Mouse (Mus musculus) megakaryocyte, embryonic 14.5 days (primary cell): ENCODE measurements around the gene Sipa1l2. TPM values are rescaled to one million over a fixed set of nuclear protein-coding genes. Genes with fewer than 3 reads are reported as not detected.

Experiments
- H3K27me3 ChIP-seq: replicated peaks from 2 replicates; pipeline ENCODE3; 2012; ENCODE audit warnings: inconsistent platforms
- H3K36me3 ChIP-seq: replicated peaks from 2 replicates; pipeline ENCODE3; 2012; ENCODE audit warnings: low read length, inconsistent platforms, mixed read lengths
- H3K4me1 ChIP-seq: 2 replicates; pipeline ENCODE4 v1.6.1; 2012; ENCODE audit warnings: inconsistent platforms
- H3K4me3 ChIP-seq: replicated peaks from 2 replicates; pipeline ENCODE3; 2012; ENCODE audit warnings: moderate library complexity, mild to moderate bottlenecking, inconsistent platforms
- H3K9me3 ChIP-seq: 2 replicates; pipeline ENCODE4 v1.6.1; 2012; ENCODE audit warnings: inconsistent platforms
- FLI1 ChIP-seq: IDR thresholded peaks from 2 replicates; pipeline ENCODE4 v1.6.1; 2012; ENCODE audit warnings: low read length, inconsistent platforms, mixed read lengths
- GATA1 ChIP-seq: IDR thresholded peaks from 3 replicates; pipeline ENCODE4 v1.6.1; 2012; ENCODE audit warnings: mixed read lengths, low read length, inconsistent platforms, borderline replicate concordance
- polyA plus RNA-seq: library from polyadenylated mRNA; stranded (reverse); fragments of >175 nt; gene quantifications from 2 replicates; pipeline ENCODE4 v1.2.3, GENCODE M21; 2012; ENCODE audit warnings: low replicate concordance; ENCODE audit not compliant: insufficient read depth

Sipa1l2 gene
- polyA plus RNA-seq, 1 experiment: 0.78 TPM

DNA sequence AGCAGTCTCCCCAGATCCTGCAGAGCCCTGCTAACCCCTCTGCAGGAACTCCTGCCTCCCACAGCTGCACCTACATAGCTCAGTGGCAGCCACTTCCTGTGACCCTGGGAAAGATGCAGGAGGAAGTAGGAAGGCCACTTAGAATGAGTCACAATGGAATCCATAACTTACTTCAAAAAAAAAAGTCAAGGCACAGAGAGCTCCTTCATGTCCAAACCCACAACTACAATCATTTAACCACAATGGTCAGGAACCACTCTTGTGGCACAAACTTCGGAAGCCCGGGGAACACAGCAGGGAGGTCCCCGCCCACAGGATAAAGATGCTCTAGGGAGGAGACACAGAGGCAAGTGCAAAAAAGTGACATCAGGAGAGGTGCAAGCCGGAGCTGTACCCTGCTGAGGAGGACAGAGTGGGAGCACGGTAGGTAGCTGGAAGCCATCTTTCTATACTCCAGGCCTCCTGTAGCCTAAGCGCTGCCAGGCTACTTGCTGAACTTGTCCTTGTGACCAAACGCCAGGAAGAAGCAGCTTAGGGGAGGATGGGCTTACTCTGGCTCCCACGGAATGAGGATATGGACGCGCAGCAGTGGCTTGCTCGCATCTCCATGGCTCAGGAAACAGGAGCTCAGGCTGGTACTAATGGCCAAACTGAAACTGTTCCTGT is 8.7 kb downstream of the Sipa1l2 start:
- H3K9me3 ChIP-seq: no peaks in the 10 kb centered on the region
- H3K4me1 ChIP-seq: peaks cover 14% of the 10 kb centered on the region

DNA sequence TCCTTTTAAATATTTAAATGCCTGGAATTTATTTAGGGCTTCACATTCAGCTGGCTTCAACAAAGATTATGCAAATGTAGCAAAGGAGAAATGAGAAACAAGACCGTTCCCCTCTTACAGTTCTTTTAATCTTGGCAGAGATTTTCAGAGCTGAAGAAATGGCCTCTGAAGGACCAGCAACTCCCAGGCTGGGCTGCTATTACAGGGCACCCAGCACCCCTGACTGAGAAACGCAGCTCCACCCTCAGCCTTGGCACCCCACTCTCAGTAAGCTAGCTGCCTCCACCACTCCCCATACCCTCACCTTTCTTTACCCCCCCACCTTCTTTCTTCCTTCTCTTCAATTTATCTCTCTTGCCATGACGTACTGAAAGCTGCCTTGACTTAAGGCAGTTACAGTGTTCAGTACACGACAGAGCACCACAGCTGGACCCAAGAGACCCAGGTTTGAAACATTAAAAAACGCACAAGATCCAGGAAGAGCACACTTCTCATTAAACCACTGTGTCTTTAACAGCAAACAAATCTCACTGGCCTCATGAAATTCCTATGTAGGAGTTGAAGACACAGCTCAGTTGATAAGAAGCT is 10.4 kb downstream of the Sipa1l2 start:
- Histone ChIP-seq H3K4me1 (peaks cover 14% of the 10 kb centered on the region), H3K4me3 (no peak overlapping the region), H3K27me3 (peaks cover 93% of the 10 kb centered on the region), H3K9me3 (no peaks in the 10 kb centered on the region), H3K36me3 (no peaks in the 10 kb centered on the region)
- no peak for TF ChIP-seq FLI1
- TF ChIP-seq GATA1: no peak

More for the DNA sequence above, 8.7 kb downstream of the Sipa1l2 start:
- Histone ChIP-seq H3K27me3 (peaks cover 94% of the 10 kb centered on the region), H3K4me3 (no peak overlapping the region), H3K36me3 (no peaks in the 10 kb centered on the region)
- TF ChIP-seq GATA1 (no peak), FLI1 (no peak)

DNA sequence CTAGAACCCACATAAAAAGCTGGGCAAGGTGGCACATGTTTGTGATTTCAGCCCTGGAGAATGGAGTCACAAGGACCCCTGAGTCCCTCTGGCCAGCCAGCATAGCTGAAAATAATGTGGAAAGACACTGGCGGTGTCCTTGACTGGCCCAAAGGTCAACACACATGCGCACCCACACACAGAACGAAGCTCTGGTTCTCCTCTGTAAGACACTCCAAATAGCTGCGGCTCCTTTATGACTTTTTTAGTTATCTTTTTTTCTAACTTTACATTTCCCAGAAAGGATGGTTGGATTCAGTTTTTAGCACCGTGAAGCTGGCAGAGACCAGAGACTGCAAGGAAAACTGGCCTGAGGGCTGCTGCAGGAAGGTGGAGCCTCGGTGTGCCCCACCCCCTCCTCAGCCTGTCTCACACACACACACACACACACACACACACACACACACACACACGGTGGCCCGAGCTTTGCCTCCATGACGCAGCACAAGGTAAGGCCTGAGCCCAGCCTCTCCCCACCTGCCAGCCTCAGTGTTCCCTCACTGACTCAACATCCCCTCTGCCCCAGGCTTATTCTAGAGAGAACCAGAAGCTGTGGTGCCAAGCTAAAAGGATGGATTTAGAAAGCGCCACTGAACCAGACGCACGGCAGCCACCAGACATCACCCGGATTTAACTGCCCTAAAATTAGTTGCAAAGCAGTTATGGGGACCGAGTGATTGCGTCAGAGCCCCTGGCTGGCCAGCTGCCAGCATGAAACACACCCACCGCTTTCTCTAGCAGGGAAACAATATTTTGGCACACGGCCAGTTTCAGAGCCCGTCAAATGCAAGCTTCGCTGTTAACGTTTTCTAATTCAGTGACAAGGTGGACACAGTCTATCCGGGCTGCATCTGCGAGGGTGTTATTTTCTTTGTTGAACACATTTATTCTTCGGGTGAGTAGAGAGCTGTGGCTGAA is 11.2 kb downstream of the Sipa1l2 start:
- TF ChIP-seq FLI1: no peak
- TF ChIP-seq GATA1: no peak
- no peaks in the 10 kb centered on the region for H3K36me3 ChIP-seq
- no peaks in the 10 kb centered on the region for H3K9me3 ChIP-seq
- H3K27me3 ChIP-seq: peaks cover 92% of the 10 kb centered on the region
- H3K4me1 ChIP-seq: peaks cover 14% of the 10 kb centered on the region
- H3K4me3 ChIP-seq: peak overlapping the region; percentile 53

DNA sequence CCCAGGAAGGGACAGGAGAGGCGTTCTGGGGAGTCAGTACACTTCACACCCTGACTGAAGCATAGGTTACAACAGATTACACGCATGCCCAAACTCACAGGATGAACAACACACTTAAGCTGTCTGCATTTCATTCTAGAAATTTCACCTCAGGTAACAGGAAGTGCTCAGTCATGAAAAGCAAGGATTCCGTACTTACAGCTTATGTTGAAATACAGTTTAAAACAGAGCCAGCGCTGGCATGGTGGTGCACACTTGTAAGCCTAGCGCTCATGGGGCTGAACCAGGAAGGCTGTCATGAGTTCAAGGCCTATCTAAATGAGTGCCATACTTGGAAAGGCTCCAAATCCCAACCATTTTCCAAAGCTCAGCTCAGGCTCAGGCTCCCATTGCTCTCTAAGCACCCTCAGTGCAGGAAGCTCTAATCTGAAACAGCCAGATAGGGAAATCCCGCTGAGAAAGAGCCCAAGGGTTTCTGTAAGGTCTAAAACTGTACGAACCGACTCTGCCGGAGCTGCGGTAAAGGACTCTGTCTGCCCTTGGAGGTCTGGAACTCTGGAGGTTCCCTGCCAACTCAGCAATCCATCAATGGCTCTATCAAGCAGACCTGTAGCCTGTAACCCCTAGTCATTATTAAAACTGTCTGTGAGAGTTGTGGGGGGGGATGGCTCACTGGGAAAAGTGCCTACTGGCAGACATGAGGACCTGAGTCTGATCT is 12.1 kb downstream of the Sipa1l2 start:
- Histone ChIP-seq H3K4me3 (no peak overlapping the region), H3K9me3 (no peaks in the 10 kb centered on the region), H3K27me3 (peaks cover 89% of the 10 kb centered on the region), H3K4me1 (peaks cover 14% of the 10 kb centered on the region), H3K36me3 (no peaks in the 10 kb centered on the region)
- TF ChIP-seq GATA1 (no peak), FLI1 (no peak)

DNA sequence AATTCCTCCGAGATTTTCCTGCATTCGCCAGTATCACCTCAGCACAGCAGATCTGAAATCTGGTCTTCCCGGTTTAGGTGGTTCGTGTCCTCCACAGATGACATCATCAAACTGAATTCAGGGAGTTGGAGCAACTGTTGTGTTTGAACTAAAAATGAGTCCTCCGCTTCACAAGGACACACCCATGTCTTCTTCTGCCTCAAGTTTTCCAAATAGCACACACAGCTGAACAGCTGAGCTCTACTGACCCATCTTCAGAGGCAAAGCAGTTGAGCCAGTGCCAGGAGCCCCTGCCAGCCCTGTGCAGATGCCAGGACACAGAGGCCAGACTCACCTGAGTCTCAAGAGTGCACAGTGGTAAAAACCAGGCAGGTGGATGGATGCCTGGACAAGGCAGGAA is 12.9 kb downstream of the Sipa1l2 start:
- H3K36me3 ChIP-seq: no peaks in the 10 kb centered on the region
- no peak overlapping the region for H3K4me3 ChIP-seq
- peaks cover 87% of the 10 kb centered on the region for H3K27me3 ChIP-seq
- no peaks in the 10 kb centered on the region for H3K9me3 ChIP-seq
- TF ChIP-seq GATA1 (no peak), FLI1 (no peak)
- peaks cover 13% of the 10 kb centered on the region for H3K4me1 ChIP-seq

DNA sequence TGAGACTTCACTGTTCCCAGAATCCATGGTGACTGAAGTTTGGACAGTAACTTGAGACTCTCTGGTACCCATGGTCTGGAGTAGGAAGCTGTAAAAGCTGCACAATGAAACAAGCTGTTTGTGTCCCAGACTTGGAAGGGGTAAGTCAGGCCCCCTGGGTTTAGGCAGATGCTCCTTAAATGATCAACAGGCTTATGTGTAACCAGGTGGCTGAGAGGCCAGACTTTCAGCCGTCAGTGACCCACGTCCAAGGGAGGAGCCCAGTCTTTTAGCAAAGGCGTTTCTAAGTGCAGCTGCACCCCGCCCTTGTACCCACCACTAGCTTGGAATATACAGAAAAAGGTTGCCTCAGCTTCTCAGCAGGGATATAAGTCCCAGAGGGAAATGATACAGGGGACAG is 19.0 kb downstream of the Sipa1l2 start:
- TF ChIP-seq FLI1: no peak
- no peak for TF ChIP-seq GATA1
- Histone ChIP-seq H3K4me3 (no peak overlapping the region), H3K9me3 (no peaks in the 10 kb centered on the region), H3K4me1 (no peaks in the 10 kb centered on the region), H3K36me3 (no peaks in the 10 kb centered on the region), H3K27me3 (peaks cover 55% of the 10 kb centered on the region)

DNA sequence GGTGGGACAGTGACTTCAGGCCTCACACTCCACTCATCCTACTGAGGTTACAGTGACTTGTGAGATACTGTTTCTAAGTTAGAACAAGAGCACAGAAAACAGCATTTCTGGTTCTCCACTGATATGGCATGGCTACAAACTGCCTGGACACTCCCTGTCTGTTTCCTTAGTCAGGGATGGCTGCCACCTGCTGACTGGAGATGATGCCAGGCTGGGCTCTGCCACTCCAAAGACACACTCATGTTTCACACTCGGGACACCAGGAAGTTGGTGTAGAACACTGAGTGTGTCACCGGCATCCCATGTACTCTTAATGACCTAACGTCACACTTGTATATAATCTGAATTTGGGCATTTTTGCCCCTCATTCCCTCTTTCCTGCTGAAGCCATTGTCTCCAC is 22.3 kb downstream of the Sipa1l2 start:
- Histone ChIP-seq H3K4me3 (no peak overlapping the region), H3K4me1 (no peaks in the 10 kb centered on the region; the same call in 1 of the 2 replicates), H3K27me3 (peaks cover 37% of the 10 kb centered on the region), H3K36me3 (no peaks in the 10 kb centered on the region), H3K9me3 (no peaks in the 10 kb centered on the region)
- TF ChIP-seq FLI1 (no peak), GATA1 (no peak)

DNA sequence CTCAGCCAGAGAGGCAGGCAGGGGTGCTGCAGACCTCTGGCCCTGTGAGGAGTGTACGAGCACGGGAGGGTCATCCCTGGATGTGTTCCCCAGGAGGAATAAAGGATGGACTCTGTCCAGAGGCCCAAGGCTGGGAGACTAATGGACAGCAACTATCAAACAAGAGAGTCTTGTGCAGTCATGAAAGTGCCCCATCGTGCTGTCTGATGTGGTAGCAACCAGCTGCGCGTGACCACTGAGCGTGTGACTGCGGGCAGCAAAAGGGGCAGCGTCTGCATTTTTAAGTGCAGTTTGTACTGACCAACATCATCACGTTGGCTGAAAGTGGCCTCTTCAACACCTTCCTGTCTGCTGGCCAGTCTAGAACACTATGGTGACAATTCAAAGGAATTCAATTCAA is 23.7 kb downstream of the Sipa1l2 start:
- Histone ChIP-seq H3K9me3 (no peaks in the 10 kb centered on the region), H3K27me3 (peaks cover 31% of the 10 kb centered on the region), H3K36me3 (no peaks in the 10 kb centered on the region), H3K4me3 (no peak overlapping the region), H3K4me1 (no peaks in the 10 kb centered on the region; the same call in 1 of the 2 replicates)
- no peak for TF ChIP-seq FLI1

DNA sequence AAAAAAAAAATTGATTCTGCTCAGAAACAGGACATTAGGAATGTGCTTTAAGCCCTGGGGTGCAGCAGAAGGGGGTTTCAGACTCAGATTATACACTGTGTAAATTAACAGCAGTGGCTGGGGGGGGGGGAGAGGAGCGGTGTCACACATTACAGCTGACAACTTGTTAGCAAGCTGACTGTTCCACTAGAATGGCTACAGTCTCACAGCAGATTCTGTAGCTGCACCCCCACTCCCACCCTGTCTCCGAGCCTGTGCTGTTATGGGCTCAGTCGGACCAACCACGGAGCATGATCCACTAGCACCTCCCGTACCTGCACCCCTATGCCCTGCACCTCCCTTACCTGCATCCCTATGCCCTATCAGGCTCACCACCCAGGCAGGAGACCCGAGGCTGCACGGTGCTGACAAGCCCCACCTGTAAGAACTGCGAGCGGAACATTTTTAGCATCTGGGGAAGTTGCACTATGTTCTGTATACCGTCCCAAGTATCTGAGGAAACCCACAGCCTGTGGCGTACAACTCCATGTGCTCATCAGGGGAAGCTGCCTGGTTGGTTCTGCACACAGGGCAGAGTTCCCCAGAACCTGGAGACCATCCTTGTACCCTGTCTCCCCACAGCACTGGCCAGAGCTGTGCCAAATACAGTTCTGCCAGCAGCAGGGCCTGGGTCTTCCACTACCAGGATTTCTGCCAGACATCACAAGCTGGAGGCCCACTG is 26.6 kb downstream of the Sipa1l2 start:
- Histone ChIP-seq H3K4me1 (no peaks in the 10 kb centered on the region; the same call in 1 of the 2 replicates), H3K9me3 (no peaks in the 10 kb centered on the region), H3K4me3 (peak overlapping the region; percentile 59), H3K27me3 (peaks cover 30% of the 10 kb centered on the region), H3K36me3 (no peaks in the 10 kb centered on the region)
- no peak for TF ChIP-seq GATA1
- TF ChIP-seq FLI1: no peak
